In the genomic region with DNA sequence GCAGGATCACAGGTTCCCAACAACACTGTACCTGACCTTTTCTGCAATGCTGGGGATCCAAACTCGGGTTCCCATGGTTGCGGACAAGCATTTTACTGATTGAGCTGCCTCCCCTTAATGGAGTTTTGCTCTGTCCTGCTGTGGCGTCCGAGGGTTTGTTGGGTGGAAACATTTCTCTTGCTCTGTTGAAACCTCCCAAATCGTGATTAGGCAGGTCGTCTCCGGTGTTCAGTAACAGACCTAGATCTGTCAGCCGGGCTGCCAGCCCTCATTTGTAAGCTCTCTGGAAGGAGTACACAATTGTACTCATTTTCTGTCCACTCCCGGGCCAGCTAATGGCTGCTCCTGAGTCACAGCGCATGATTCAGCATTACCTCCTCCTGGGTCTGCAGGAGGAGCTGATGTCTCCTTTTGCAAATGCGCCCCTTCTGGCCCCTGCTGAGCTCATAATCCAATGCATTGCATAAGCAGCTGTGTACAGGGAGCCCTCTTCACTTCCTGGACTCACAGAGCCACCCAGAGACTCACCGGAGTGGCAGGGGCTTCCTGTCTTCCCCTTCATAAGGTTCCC, we compare ENCODE assay signal across 7 mouse cellular contexts. TPM values are rescaled to one million over a fixed set of nuclear protein-coding genes. Genes with fewer than 3 reads are reported as not detected.
A peak's percentile ranks its signal among the peaks of the same experiment; 100 is the strongest.
DNase-seq lines count a peak whose midpoint lies in the region; ATAC-seq and TF ChIP-seq lines count a peak whose summit lies in the region.

No protein-coding gene starts in this region.

- H3K36me3 ChIP-seq in C2C12 (ENCODE audit: control insufficient read depth, insufficient read depth) (no peaks in the 10 kb centered on the region), ES-E14 (ENCODE audit: control insufficient read depth, insufficient read depth, low read length, poor library complexity, severe bottlenecking) (no peaks in the 10 kb centered on the region)
- H3K36me3 ChIP-seq in limb, embryonic 12.5 days, result no peaks in the 10 kb centered on the region

- no peak for TF ChIP-seq CTCF in C2C12 (IDR thresholded peaks at IDR 0.05; ENCODE audit: control insufficient read depth, insufficient read depth, insufficient read length)

- no peak overlapping the region for H3K9ac ChIP-seq in ES-E14 (ENCODE audit: insufficient read depth, low read depth, low read length, poor library complexity, severe bottlenecking)
- no peak overlapping the region; the same call in 1 of the 2 replicates for H3K9ac ChIP-seq in limb, embryonic 12.5 days (replicated peaks)

- ATAC-seq in limb, embryonic 12.5 days (ENCODE audit: insufficient number of reproducible peaks, insufficient read depth, low FRiP score, low TSS enrichment, low read depth), result no peak

- 47% methylated on average over 12 of the region's 12 CpGs for WGBS in limb, embryonic 12.5 days

- no peaks in the 10 kb centered on the region for H3K79me2 ChIP-seq in C2C12 (ENCODE audit: control insufficient read depth, insufficient read depth)

- no peaks in the 10 kb centered on the region for H3K9me3 ChIP-seq in ES-E14 (ENCODE audit: control insufficient read depth, insufficient read depth, low read depth, low read length)
- 0 out of 2 replicates have a peak, but pooled peaks cover 4% of the 10 kb centered on the region for H3K9me3 ChIP-seq in limb, embryonic 12.5 days

- peaks cover 0 to 10% of the 10 kb centered on the region in 2 experiments; a peak in 2 of 4 replicates for H3K4me1 ChIP-seq in ES-E14 (ENCODE audit: control insufficient read depth in 2 of 2, insufficient read depth in 2 of 2, low read length in 2 of 2, poor library complexity in 1 of 2)
- peaks cover 39% of the 10 kb centered on the region for H3K4me1 ChIP-seq in limb, embryonic 12.5 days (replicated peaks)

- H3K4me2 ChIP-seq in limb, embryonic 12.5 days, result peak overlapping the region; percentile 6; the same call in 1 of the 2 replicates

- no peaks in the 10 kb centered on the region for H3K79me3 ChIP-seq in C2C12 (ENCODE audit: low read depth)

- H3ac ChIP-seq in C2C12 (ENCODE audit: control insufficient read depth, insufficient read length, low read depth), result peak overlapping the region; percentile 24

- no peaks in the 10 kb centered on the region for H3K27me3 ChIP-seq in C2C12 (ENCODE audit: control insufficient read depth, insufficient read depth, insufficient read length)
- H3K27me3 ChIP-seq in limb, embryonic 12.5 days, result no peaks in the 10 kb centered on the region

- H3K27ac ChIP-seq in ES-E14 (ENCODE audit: insufficient read depth, low read depth, low read length, poor library complexity, severe bottlenecking), result no peak overlapping the region
- H3K27ac ChIP-seq in limb, embryonic 12.5 days, result 0 out of 2 replicates have a peak overlapping the region, but pooled peaks have one; percentile 37

- H3K4me3 ChIP-seq in C2C12 (ENCODE audit: insufficient read depth, poor library complexity, severe bottlenecking), result no peak overlapping the region
- H3K4me3 ChIP-seq in ES-E14 (ENCODE audit: insufficient read depth in 1 of 2, low read depth in 1 of 2, low read length in 2 of 2, poor library complexity in 1 of 2, severe bottlenecking in 1 of 2), result peak overlapping the region in 1 of 2 experiments; percentile 23; a peak in 1 of 4 replicates
- H3K4me3 ChIP-seq in limb, embryonic 12.5 days (replicated peaks), result no peak overlapping the region

- in situ Hi-C loops in ES-E14 (cut with MboI; ENCODE audit: low sequenced_read_pairs in 2 of 2, unreplicated experiment in 2 of 2), result no loop called here

- no peak for DNase-seq in ES-E14 (ENCODE audit: low read depth, low spot score)
- peak; percentile 42 for DNase-seq in cerebellum, adult 9-11 months
- peak; percentile 42 for DNase-seq in heart, postnatal 4 days
- DNase-seq in neural tube, embryonic 10.5 days (ENCODE audit: extremely low spot score, low spot score), result peak; percentile 19
- peak; percentile 34 to 59 for DNase-seq in thymus, postnatal 36 days

TF ChIP-seq in C2C12, 6 proteins besides CTCF, POLR2A, EP300 and RAD21:
- peak; percentile 24 for TF ChIP-seq FOSL1 (IDR thresholded peaks at IDR 0.05; ENCODE audit: insufficient read depth, low read length, poor library complexity, severe bottlenecking)
- TF ChIP-seq MYOG (IDR thresholded peaks at IDR 0.05; ENCODE audit: control insufficient read depth, extremely low read depth, insufficient read length), result no peak
- TF ChIP-seq MAX (IDR thresholded peaks at IDR 0.05), result peak; percentile 28
- peak; percentile 14 for TF ChIP-seq MYOD1 (IDR thresholded peaks at IDR 0.05; ENCODE audit: control insufficient read depth, insufficient read length, low read depth)
- peak; percentile 77 for TF ChIP-seq CEBPB (IDR thresholded peaks at IDR 0.05; ENCODE audit: low read depth)

TF ChIP-seq in ES-E14, 5 proteins besides CTCF, POLR2A, EP300 and RAD21:
- no peak for TF ChIP-seq ZC3H11A (IDR thresholded peaks at IDR 0.05; ENCODE audit: borderline replicate concordance, low read depth, low read length)
- TF ChIP-seq CHD2 (IDR thresholded peaks at IDR 0.05; ENCODE audit: low read depth, low read length), result no peak
- no peak for TF ChIP-seq ZNF384 (IDR thresholded peaks at IDR 0.05; ENCODE audit: low read depth, low read length)
- no peak for TF ChIP-seq HCFC1 (IDR thresholded peaks at IDR 0.05; ENCODE audit: borderline replicate concordance, insufficient read depth, low read length)
- peak; percentile 69; the same call in 1 of the 2 replicates for TF ChIP-seq MAFK (IDR thresholded peaks at IDR 0.05; ENCODE audit: insufficient read depth, low read depth, low read length)
TF ChIP-seq in ES-E14: peak in this region for 1.

RNA-seq across cellular contexts. Expression of gene Sipa1l2, which starts 49.8 kb away (rescaled TPM):
- polyA plus RNA-seq in C2C12 (2012; fragmentation: generic; extraction: Trizol), result 6.5 TPM
- 16.6 and 19.0 TPM in 2 replicates for total RNA-seq in ES-E14 (2012; rRNA removed)
- total RNA-seq in heart, postnatal 4 days (2021), result 10 to 100 TPM; 70.1 to 72.6 TPM
- 18.6 and 20.2 TPM in 2 replicates for polyA plus RNA-seq in limb, embryonic 12.5 days (2016; fragmentation: Nextera tagmentation; extraction: Ambion mirVana)

RNA-seq across cellular contexts. Expression of gene Map10, which starts 50.2 kb away (rescaled TPM):
- polyA plus RNA-seq in C2C12 (2012; fragmentation: generic; extraction: Trizol), result not detected
- 6.4 and 8.7 TPM in 2 replicates for total RNA-seq in ES-E14 (2012; rRNA removed)
- 1 to 10 TPM; 5.4 to 5.9 TPM for total RNA-seq in heart, postnatal 4 days (2021)
- 8.2 TPM in 2 replicates for polyA plus RNA-seq in limb, embryonic 12.5 days (2016; fragmentation: Nextera tagmentation; extraction: Ambion mirVana)
